Mouse (Mus musculus): ENCODE measurements at regions not wholly inside any gene's neighbourhood (a gene's known extent, or its start where the extent isn't known, plus 50 kb on each side); places are given as distances from the start of the nearest gene placed in this dataset.

DNA sequence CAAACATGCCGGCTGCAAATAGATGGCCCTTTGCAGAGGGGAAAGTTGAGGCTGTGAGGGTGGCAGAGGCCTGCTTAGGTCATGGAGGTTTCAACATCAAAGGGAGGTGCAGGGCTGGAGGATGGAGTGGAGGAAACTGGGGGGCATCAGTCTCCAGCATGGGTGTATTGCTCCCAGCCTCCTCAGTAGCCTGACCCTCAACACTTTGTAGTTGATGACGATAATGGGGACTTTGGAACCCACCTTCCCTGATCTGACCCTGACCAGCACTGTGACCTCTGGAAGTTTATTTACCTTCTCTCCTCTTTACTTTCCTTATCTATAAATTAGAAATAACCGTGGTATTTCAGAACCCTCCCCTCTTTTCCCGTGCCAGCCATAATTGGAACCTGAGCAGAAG is 56.2 kb downstream of the Gm26897 start:
- DNase-seq, result no peak

DNA sequence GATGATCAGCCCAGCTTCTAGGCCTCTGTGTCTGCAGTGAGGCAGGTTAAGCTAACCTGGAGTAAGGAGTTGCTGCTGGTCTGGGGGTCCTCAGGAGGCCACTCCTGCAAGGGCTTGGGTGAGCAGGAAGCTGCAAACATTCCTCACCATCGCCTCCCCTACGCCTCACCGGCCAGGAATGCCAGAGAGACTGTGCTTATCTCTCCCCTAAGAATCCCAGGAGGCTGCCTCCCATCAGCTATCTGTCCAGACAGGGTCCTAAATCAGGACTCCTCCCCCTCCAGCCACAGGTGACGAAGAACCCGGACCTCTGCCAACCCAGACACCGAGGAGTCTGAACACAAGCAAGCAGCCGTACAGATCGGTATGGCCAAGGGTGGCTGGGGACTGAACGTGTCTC is 56.8 kb downstream of the Gm26897 start:
- no peak for DNase-seq

- DNase-seq, result no peak
These were observed 57.4 kb downstream of the Gm26897 start for GRCm38 (mm10) chr5:111791089-111791561.

GRCm38 (mm10) chr5:111792746-111793145 is 59.0 kb downstream of the Gm26897 start:
- no peak for DNase-seq

- no peak for DNase-seq
These were observed 59.5 kb downstream of the Gm26897 start for GRCm38 (mm10) chr5:111793178-111793577.

- DNase-seq, result no peak
These were observed 63.2 kb downstream of the Gm26897 start for GRCm38 (mm10) chr5:111796889-111797288.

DNA sequence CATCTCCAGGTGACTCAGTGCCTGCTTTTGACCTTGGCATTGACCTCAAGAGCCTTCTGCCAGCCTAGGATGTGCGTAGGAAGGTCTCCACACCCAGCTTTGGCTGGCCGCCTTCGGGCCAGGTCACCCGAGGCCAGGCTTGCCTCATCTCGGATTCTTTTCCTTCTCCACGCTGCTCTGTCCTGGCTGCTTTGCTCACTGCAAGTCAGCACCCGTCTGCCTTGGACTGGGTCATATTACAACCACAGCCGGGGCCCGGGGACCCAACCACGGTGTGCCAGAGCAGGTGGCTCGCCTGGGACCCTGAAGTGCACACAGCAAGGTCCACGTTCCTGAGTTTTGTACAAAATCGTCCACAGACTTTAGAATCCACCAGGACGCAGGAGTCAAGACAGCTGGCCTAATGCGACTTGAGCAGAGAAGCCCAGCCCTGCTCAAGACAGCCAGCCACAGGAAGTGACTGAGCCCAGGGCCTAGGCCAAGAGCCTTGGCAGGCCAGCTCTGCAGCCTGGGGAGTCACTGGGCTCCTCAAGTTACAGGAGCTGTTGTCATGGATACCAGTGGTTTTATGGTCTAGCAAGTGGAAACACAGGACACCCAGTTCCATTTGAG is 66.1 kb downstream of the Gm26897 start:
- DNase-seq, result peak; percentile 79

- DNase-seq, result no peak
These were observed 66.8 kb downstream of the Gm26897 start for GRCm38 (mm10) chr5:111800511-111800910.

GRCm38 (mm10) chr5:111801051-111801450 is 67.3 kb downstream of the Gm26897 start:
- no peak for DNase-seq

- DNase-seq, result no peak
These were observed 70.8 kb downstream of the Gm26897 start for GRCm38 (mm10) chr5:111804542-111804941.

GRCm38 (mm10) chr5:111805150-111805549 is 71.4 kb downstream of the Gm26897 start:
- no peak for DNase-seq

GRCm38 (mm10) chr5:111805761-111806191 is 72.1 kb downstream of the Gm26897 start:
- DNase-seq, result no peak

GRCm38 (mm10) chr5:111810079-111810808 is 76.5 kb downstream of the Gm26897 start:
- DNase-seq, result no peak

DNA sequence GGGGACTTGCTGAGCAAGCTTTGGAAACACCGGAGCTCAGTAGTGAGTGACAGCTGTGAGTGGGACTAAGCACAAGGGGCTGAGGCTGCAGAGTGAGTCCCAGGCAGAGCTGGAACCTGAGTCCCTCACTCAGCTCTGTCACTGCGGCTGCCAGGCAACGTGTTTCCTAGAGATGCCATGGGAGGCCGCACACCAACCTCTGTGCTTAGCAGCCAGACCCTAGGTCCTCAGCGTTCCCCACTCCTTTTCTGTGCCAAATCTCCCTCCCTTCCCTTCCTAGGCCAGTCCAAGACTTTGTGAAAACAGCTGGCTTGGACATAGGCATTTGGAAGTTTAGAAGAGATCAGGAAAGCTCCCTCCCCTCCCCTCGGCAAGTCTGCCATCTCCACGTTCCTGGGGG is 78.9 kb downstream of the Gm26897 start:
- DNase-seq, result no peak

DNA sequence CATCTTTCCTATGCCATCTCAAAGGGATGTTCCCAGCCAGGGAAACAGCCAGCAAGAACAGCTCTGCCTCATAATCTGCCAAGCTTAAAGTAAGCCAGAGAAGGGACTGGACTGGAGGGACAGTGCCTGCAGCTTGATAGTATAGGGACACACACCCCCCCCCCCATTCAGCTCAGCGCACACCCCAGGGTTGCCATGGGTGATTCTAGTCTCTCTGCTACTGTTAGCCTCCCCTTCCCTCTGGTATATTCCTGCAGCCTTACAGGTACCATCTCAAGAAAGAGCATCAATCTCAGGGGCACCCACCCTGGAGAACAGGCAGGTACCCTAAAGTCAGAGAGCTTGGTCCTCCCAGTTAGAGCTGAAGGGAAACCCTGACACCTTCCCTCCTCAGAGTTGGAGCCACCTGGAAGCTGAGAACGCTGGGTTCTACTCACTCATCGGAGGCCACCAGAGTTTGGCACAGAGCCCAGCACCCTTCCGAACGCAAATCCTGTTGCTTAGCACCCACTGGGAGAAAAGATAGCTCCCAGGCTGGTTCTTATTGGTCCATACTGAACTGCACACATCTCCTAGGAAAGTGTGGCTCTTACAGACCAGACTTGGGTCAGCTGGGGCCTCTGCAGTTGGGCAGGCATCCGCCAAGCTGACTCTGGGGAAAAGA is 79.5 kb downstream of the Gm26897 start:
- DNase-seq, result no peak

- DNase-seq, result no peak
These were observed 81.4 kb downstream of the Gm26897 start for GRCm38 (mm10) chr5:111814893-111815760.

DNA sequence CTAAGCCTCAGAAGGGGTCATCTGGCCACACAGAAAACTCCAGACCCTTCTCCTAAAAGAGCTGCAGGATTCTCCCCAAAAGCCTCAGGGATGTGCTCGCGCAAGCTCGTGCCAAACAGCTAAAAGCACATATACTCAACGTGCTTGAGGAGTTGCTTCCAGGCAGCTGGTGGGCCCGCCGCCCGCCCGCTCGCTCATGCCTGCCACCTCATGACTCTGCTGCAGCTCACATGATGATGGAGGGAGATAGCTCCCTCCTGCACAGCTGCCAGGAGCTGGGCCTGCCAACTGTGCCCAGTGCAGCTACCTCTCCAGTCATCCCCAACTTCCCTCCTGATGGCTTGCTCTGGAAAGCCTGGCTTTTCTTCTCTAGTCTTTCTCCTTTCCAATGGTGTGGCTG is 87.2 kb downstream of the Gm26897 start:
- DNase-seq, result no peak

DNA sequence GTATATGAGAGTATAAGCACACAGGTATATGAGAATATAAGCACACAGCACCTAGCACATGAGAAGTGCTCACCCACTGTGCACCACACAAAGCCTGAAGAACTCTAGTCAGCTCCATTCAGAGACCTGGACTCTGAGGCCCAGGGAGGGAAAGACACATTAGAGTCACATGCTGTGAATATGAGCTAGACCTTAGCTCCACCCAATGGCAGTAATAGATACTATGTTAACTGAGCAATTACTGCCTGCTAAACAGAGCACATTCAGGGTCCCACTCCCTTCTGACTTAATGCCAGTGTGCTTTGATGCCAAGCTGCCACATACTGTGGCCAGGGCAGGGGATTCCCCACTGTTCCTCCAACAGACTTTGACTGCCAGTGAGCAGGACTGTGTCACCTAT is 89.2 kb downstream of the Gm26897 start:
- DNase-seq, result no peak

- DNase-seq, result no peak
These were observed 89.7 kb downstream of the Gm26897 start for GRCm38 (mm10) chr5:111823420-111823819.

- no peak for DNase-seq
These were observed 90.1 kb downstream of the Gm26897 start for GRCm38 (mm10) chr5:111823842-111824241.

DNA sequence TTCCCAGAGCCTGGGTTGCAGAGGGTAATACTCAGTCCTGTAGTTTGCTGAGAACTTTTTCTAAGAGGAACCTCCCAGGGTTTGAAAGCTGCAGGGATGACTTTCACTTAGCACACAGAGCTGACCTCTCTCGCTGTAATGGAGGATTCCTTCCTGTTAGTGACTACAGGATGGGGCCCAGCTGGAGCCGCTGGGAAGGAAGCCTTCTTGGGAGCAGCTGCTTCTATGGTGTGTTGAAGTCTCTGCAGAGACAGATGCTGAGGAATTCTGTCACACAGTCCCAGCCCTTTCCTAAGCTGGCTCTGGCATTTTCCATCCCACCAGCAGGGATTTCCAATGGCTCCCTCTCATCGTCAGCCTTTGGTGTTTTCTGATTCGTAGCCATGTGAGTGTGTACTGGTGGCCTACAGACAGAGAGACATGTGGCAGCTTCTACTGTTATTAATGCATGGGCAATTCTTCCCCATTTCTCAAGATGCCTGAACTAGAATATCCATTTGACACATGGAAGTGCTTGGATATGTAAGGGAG is 90.9 kb downstream of the Gm26897 start:
- DNase-seq, result no peak

- DNase-seq, result no peak
These were observed 96.2 kb downstream of the Gm26897 start for GRCm38 (mm10) chr5:111829891-111830290.
